Mouse (Mus musculus): ENCODE results near the gene Exd1. TPM values are rescaled to one million over a fixed set of nuclear protein-coding genes. Genes with fewer than 3 reads are reported as not detected.
"Not testable (repeated sequence)": the region's sequence is repeated elsewhere in the genome, so short reads cannot be mapped to it uniquely, and the experiment has no call there.

The Exd1 gene
- polyA plus RNA-seq, 1 experiment = 0.15 TPM

GRCm38 (mm10) chr2:119520550-119520949 lies 26.9 kb downstream of the Exd1 start:
- Histone ChIP-seq H3K36me3 (ENCODE audit: control insufficient read depth, insufficient read depth, low read length) (no peaks in the 10 kb centered on the region), H3K4me3 (ENCODE audit: control insufficient read depth, insufficient read depth, low read length) (no peak overlapping the region), H3K4me1 (replicated peaks; ENCODE audit: control insufficient read depth, insufficient read depth, low read length) (no peaks in the 10 kb centered on the region), H3K27me3 (ENCODE audit: control insufficient read depth, insufficient read depth, low read length) (no peaks in the 10 kb centered on the region), H3K27ac (ENCODE audit: control insufficient read depth, insufficient read depth, low read length) (no peak overlapping the region)
- WGBS = 83% methylated on average over 7 of the region's 7 CpGs
- TF ChIP-seq CTCF (IDR thresholded peaks at IDR 0.05; ENCODE audit: borderline replicate concordance, control insufficient read depth, extremely low read depth, insufficient read depth, low read length, poor library complexity) (no peak), POLR2A (IDR thresholded peaks at IDR 0.05; ENCODE audit: control insufficient read depth, extremely low read depth, insufficient read depth, low read length, poor library complexity) (no peak)
- DNase-seq = no peak

DNA sequence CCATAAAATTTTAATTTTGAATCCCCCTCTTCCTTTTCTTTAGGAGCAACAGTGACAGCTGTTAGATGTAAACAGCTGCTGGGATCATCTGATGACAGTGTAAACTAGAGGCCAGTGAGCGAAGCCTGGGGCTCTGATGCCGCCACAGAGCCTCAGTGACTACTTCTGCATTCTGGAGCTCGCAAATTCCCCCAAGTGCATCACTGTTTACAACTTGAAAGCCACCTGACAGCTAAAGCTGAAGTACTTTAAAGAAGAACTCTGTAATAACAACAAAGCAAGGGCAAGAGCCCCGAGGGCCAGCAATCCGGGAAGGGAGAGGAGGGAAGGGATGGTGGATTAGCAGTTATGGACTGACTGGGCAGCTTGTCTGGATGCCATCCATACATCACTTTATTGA lies 30.6 kb downstream of the Exd1 start:
- TF ChIP-seq POLR2A (IDR thresholded peaks at IDR 0.05; ENCODE audit: control insufficient read depth, extremely low read depth, insufficient read depth, low read length, poor library complexity) (no peak), CTCF (IDR thresholded peaks at IDR 0.05; ENCODE audit: borderline replicate concordance, control insufficient read depth, extremely low read depth, insufficient read depth, low read length, poor library complexity) (no peak)
- no peaks in the 10 kb centered on the region for H3K27me3 ChIP-seq (ENCODE audit: control insufficient read depth, insufficient read depth, low read length)
- H3K4me3 ChIP-seq (ENCODE audit: control insufficient read depth, insufficient read depth, low read length) = no peak overlapping the region
- no peak overlapping the region for H3K27ac ChIP-seq (ENCODE audit: control insufficient read depth, insufficient read depth, low read length)
- no peaks in the 10 kb centered on the region for H3K4me1 ChIP-seq (replicated peaks; ENCODE audit: control insufficient read depth, insufficient read depth, low read length)
- WGBS = 66% methylated on average over 5 of the region's 5 CpGs
- no peaks in the 10 kb centered on the region for H3K36me3 ChIP-seq (ENCODE audit: control insufficient read depth, insufficient read depth, low read length)
- DNase-seq = no peak

DNA sequence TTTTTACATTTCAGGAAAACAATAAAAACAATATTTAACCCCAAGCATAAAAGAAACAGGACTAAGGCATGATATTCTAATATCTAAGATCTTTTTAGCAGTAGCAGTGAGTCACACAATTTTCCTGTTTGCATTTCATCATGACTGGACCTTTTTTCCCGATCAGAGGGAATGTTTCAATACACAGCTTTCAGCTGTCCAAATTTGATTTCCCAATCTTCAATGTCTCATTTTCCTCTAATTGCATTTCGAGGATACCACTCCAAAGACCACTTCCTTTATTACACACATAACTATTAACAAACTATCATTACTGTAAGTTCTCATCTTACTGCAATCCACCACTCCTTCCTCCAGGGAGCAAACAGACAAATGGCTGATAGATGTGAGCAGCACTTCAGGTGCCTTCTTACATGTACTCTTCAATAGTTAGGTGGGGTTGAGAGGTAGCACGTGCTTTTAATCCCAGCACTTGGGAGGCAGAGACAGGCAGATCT lies 33.4 kb downstream of the Exd1 start:
- Histone ChIP-seq H3K36me3 (ENCODE audit: control insufficient read depth, insufficient read depth, low read length) (no peaks in the 10 kb centered on the region), H3K4me3 (ENCODE audit: control insufficient read depth, insufficient read depth, low read length) (no peak overlapping the region), H3K27me3 (ENCODE audit: control insufficient read depth, insufficient read depth, low read length) (no peaks in the 10 kb centered on the region), H3K27ac (ENCODE audit: control insufficient read depth, insufficient read depth, low read length) (no peak overlapping the region), H3K4me1 (replicated peaks; ENCODE audit: control insufficient read depth, insufficient read depth, low read length) (no peaks in the 10 kb centered on the region)
- DNase-seq = no peak
- WGBS = 82% methylated on average over 3 of the region's 3 CpGs
- no peak for TF ChIP-seq POLR2A (IDR thresholded peaks at IDR 0.05; ENCODE audit: control insufficient read depth, extremely low read depth, insufficient read depth, low read length, poor library complexity)
- no peak for TF ChIP-seq CTCF (IDR thresholded peaks at IDR 0.05; ENCODE audit: borderline replicate concordance, control insufficient read depth, extremely low read depth, insufficient read depth, low read length, poor library complexity)

DNA sequence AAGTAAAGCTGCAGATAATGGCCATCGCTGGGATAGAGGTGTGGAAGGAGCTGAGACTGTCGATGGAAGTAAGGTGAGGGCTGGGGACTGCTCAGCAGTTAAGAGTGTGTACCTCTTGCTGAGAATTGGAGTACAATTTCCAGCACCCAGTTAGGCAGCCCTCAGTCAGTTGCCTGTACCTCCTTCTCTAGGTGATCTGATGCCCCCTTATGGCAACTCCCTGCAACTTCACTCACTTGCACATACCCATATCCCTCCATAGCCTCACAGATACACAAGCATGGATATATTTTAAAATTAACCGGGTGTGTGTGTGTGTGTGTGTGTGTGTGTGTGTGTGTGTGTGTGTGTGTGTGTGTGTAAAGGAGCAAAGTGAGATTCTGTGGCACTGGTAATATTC lies 35.1 kb downstream of the Exd1 start:
- no peaks in the 10 kb centered on the region for H3K4me1 ChIP-seq (replicated peaks; ENCODE audit: control insufficient read depth, insufficient read depth, low read length)
- no peak for TF ChIP-seq POLR2A (IDR thresholded peaks at IDR 0.05; ENCODE audit: control insufficient read depth, extremely low read depth, insufficient read depth, low read length, poor library complexity)
- TF ChIP-seq CTCF (IDR thresholded peaks at IDR 0.05; ENCODE audit: borderline replicate concordance, control insufficient read depth, extremely low read depth, insufficient read depth, low read length, poor library complexity) = no peak
- no peak overlapping the region for H3K27ac ChIP-seq (ENCODE audit: control insufficient read depth, insufficient read depth, low read length)
- peak; percentile 8 for DNase-seq
- WGBS = 97% methylated on average over 3 of the region's 3 CpGs
- H3K36me3 ChIP-seq (ENCODE audit: control insufficient read depth, insufficient read depth, low read length) = no peaks in the 10 kb centered on the region
- H3K27me3 ChIP-seq (ENCODE audit: control insufficient read depth, insufficient read depth, low read length) = no peaks in the 10 kb centered on the region
- no peak overlapping the region for H3K4me3 ChIP-seq (ENCODE audit: control insufficient read depth, insufficient read depth, low read length)

- no peak for TF ChIP-seq POLR2A (IDR thresholded peaks at IDR 0.05; ENCODE audit: control insufficient read depth, extremely low read depth, insufficient read depth, low read length, poor library complexity)
- no peak for TF ChIP-seq CTCF (IDR thresholded peaks at IDR 0.05; ENCODE audit: borderline replicate concordance, control insufficient read depth, extremely low read depth, insufficient read depth, low read length, poor library complexity)
Measured at GRCm38 (mm10) chr2:119510856-119511255, 36.6 kb downstream of the Exd1 start.

DNA sequence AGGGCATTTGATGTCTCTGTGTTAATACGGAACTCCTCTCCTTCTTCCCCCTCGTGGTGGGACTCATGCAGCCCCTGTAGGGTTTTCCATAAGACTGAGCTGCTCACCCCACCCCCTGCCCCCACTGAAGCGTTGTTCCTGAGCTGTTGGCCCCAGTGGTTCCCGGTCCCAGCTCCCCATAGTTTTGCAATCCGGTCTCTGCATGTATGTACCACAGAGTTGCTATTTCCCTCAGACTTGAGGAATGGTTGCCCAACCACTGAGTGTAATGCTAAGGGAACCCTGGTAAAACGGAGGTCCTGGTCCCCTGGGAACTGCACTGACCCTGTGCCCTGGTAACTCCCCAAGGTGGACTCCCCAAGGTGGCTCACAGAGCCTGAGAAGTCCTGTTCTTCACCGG lies 38.9 kb downstream of the Exd1 start:
- H3K4me3 ChIP-seq (ENCODE audit: control insufficient read depth, insufficient read depth, low read length); H3K27me3 ChIP-seq (ENCODE audit: control insufficient read depth, insufficient read depth, low read length); H3K36me3 ChIP-seq (ENCODE audit: control insufficient read depth, insufficient read depth, low read length); H3K27ac ChIP-seq (ENCODE audit: control insufficient read depth, insufficient read depth, low read length); H3K4me1 ChIP-seq (replicated peaks; ENCODE audit: control insufficient read depth, insufficient read depth, low read length); DNase-seq: not testable (repeated sequence)
- 90% methylated on average over 7 of the region's 7 CpGs for WGBS

More at GRCm38 (mm10) chr2:119510856-119511255, 36.6 kb downstream of the Exd1 start:
- H3K27me3 ChIP-seq (ENCODE audit: control insufficient read depth, insufficient read depth, low read length) = no peaks in the 10 kb centered on the region
- DNase-seq = no peak
- H3K36me3 ChIP-seq (ENCODE audit: control insufficient read depth, insufficient read depth, low read length) = no peaks in the 10 kb centered on the region
- H3K27ac ChIP-seq (ENCODE audit: control insufficient read depth, insufficient read depth, low read length) = no peak overlapping the region
- H3K4me1 ChIP-seq (replicated peaks; ENCODE audit: control insufficient read depth, insufficient read depth, low read length) = no peaks in the 10 kb centered on the region
- 100% methylated on average over 2 of the region's 2 CpGs for WGBS
- no peak overlapping the region for H3K4me3 ChIP-seq (ENCODE audit: control insufficient read depth, insufficient read depth, low read length)

GRCm38 (mm10) chr2:119507108-119507507 lies 40.3 kb downstream of the Exd1 start:
- DNase-seq = peak; percentile 10
- Histone ChIP-seq H3K27ac (ENCODE audit: control insufficient read depth, insufficient read depth, low read length) (no peak overlapping the region), H3K27me3 (ENCODE audit: control insufficient read depth, insufficient read depth, low read length) (no peaks in the 10 kb centered on the region), H3K4me3 (ENCODE audit: control insufficient read depth, insufficient read depth, low read length) (no peak overlapping the region), H3K4me1 (replicated peaks; ENCODE audit: control insufficient read depth, insufficient read depth, low read length) (no peaks in the 10 kb centered on the region), H3K36me3 (ENCODE audit: control insufficient read depth, insufficient read depth, low read length) (no peaks in the 10 kb centered on the region)
- TF ChIP-seq POLR2A (IDR thresholded peaks at IDR 0.05; ENCODE audit: control insufficient read depth, extremely low read depth, insufficient read depth, low read length, poor library complexity) = no peak
- TF ChIP-seq CTCF (IDR thresholded peaks at IDR 0.05; ENCODE audit: borderline replicate concordance, control insufficient read depth, extremely low read depth, insufficient read depth, low read length, poor library complexity) = no peak

Data from thymus, adult 2 months (tissue).